Mouse (Mus musculus) midbrain, postnatal 0 days (tissue): ENCODE measurements around the gene Cd180. TPM values are rescaled to one million over a fixed set of nuclear protein-coding genes. Genes with fewer than 3 reads are reported as not detected.

Experiments
- ATAC-seq: fragments of 200-750 bp; cut with Nextera tagmentation; 2 replicates; pipeline ENCODE4 v1.8.0; 2017; ENCODE audit warnings: moderate number of reproducible peaks, mild to moderate bottlenecking, moderate TSS enrichment, moderate library complexity; ENCODE audit not compliant: low FRiP score
- DNase-seq: peaks from one replicate; pipeline ENCODE4 v3.0.0-alpha.2; 2015; ENCODE audit warnings: low spot score
- H3K27ac ChIP-seq: fragments of 300-500 bp; sonication (generic); 2 replicates; pipeline ENCODE4 v1.5.1; 2014; ENCODE audit warnings: low read depth, mild to moderate bottlenecking, low read length, mixed read lengths
- H3K27me3 ChIP-seq: fragments of 300-500 bp; sonication (generic); 2 replicates; pipeline ENCODE4 v1.6.1; 2014; ENCODE audit warnings: low read length, control low read depth, mixed read lengths; ENCODE audit not compliant: insufficient read depth
- H3K36me3 ChIP-seq: fragments of 300-500 bp; sonication (generic); 2 replicates; pipeline ENCODE4 v1.6.1; 2014; ENCODE audit warnings: low read length, control low read depth, mixed read lengths; ENCODE audit not compliant: insufficient read depth
- H3K4me1 ChIP-seq: fragments of 300-500 bp; sonication (generic); 2 replicates; pipeline ENCODE4 v1.6.1; 2014; ENCODE audit warnings: mild to moderate bottlenecking, control low read depth, antibody characterized with exemption, low read length, mixed read lengths; ENCODE audit not compliant: insufficient read depth
- H3K4me2 ChIP-seq: fragments of 300-500 bp; sonication (generic); 2 replicates; pipeline ENCODE4 v1.6.1; 2014; ENCODE audit warnings: low read depth, mild to moderate bottlenecking, low read length, mixed read lengths; ENCODE audit not compliant: poor library complexity, severe bottlenecking
- H3K4me3 ChIP-seq: fragments of 300-500 bp; sonication (generic); 2 replicates; pipeline ENCODE4 v1.5.1; 2014; ENCODE audit warnings: low read depth, mild to moderate bottlenecking, low read length, moderate library complexity
- H3K9ac ChIP-seq: fragments of 300-500 bp; sonication (generic); replicated peaks from 2 replicates; pipeline ENCODE4 v1.6.1; 2014; ENCODE audit warnings: mild to moderate bottlenecking, low read length, moderate library complexity, mixed read lengths; ENCODE audit not compliant: poor library complexity, severe bottlenecking
- H3K9me3 ChIP-seq: fragments of 300-500 bp; sonication (generic); 2 replicates; pipeline ENCODE4 v1.6.1; 2016; ENCODE audit warnings: low read length, control low read depth
- CTCF ChIP-seq: IDR thresholded peaks from 2 replicates; pipeline ENCODE4 v1.5.1; 2016; ENCODE audit warnings: antibody characterized with exemption, mild to moderate bottlenecking
- WGBS: fragments of 180-500 bp; shearing (Covaris S2); extraction: QIAGEN DNeasy Blood & Tissue Kit; methylation state at CpG from one replicate; pipeline ENCODE4 v1.1.7; 2014; 5-methylcytosine and 5-hydroxymethylcytosine counted together
- polyA plus RNA-seq: library from polyadenylated mRNA; unstranded; fragments of >200 nt; fragmentation: Nextera tagmentation; extraction: Ambion mirVana; gene quantifications from 2 replicates; pipeline ENCODE4 v1.2.1, GENCODE M21; 2015
- total RNA-seq: library from RNA; depleted of rRNA; stranded (reverse); fragments of >200 nt; gene quantifications from 2 replicates; pipeline ENCODE4 v1.2.3, GENCODE M21; 2014

Gene Cd180
- total and polyA plus RNA-seq, 2 experiments from 2014 or later: 0.60 to 1.3 TPM

- H3K27me3 ChIP-seq: no peaks in the 10 kb centered on the region
- H3K36me3 ChIP-seq: no peaks in the 10 kb centered on the region
- ATAC-seq (no peak), DNase-seq (no peak)
- H3K9ac ChIP-seq: no peak overlapping the region
- peaks cover 6% of the 10 kb centered on the region; the same call in 1 of the 2 replicates for H3K4me1 ChIP-seq
- no peaks in the 10 kb centered on the region for H3K9me3 ChIP-seq
- no peak overlapping the region for H3K4me2 ChIP-seq
- no peak overlapping the region for H3K27ac ChIP-seq
- H3K4me3 ChIP-seq: no peak overlapping the region
- 77% methylated on average over 7 of the region's 7 CpGs for WGBS
- no peak for TF ChIP-seq CTCF
These were observed 2.0 kb downstream of the Cd180 start for GRCm38 (mm10) chr13:102695121-102695905.

GRCm38 (mm10) chr13:102698335-102698734 is 5.0 kb downstream of the Cd180 start:
- H3K4me2 ChIP-seq: peak overlapping the region; percentile 45
- no peaks in the 10 kb centered on the region for H3K27me3 ChIP-seq
- WGBS: 8% methylated on average over 10 of the region's 10 CpGs
- H3K9me3 ChIP-seq: no peaks in the 10 kb centered on the region
- ATAC-seq (no peak), DNase-seq (no peak)
- peaks cover 6% of the 10 kb centered on the region; the same call in 1 of the 2 replicates for H3K4me1 ChIP-seq
- TF ChIP-seq CTCF: no peak
- H3K4me3 ChIP-seq: peak overlapping the region; percentile 14; the same call in 1 of the 2 replicates
- peak overlapping the region; percentile 46 for H3K9ac ChIP-seq
- no peaks in the 10 kb centered on the region for H3K36me3 ChIP-seq
- peak overlapping the region; percentile 51 for H3K27ac ChIP-seq

- Histone ChIP-seq H3K4me3 (peak overlapping the region; percentile 14), H3K27me3 (no peaks in the 10 kb centered on the region), H3K36me3 (no peaks in the 10 kb centered on the region), H3K4me2 (peak overlapping the region; percentile 45), H3K27ac (peak overlapping the region; percentile 51), H3K9me3 (no peaks in the 10 kb centered on the region), H3K9ac (peak overlapping the region; percentile 46), H3K4me1 (peaks cover 6% of the 10 kb centered on the region; the same call in 1 of the 2 replicates)
- 23% methylated on average over 14 of the region's 14 CpGs for WGBS
- ATAC-seq (peak; percentile 84), DNase-seq (peak; percentile 94)
- no peak for TF ChIP-seq CTCF
These were observed 5.5 kb downstream of the Cd180 start for GRCm38 (mm10) chr13:102698751-102699323.

GRCm38 (mm10) chr13:102700176-102700575 is 6.8 kb downstream of the Cd180 start:
- Histone ChIP-seq H3K4me1 (peaks cover 6% of the 10 kb centered on the region; the same call in 1 of the 2 replicates), H3K4me2 (no peak overlapping the region), H3K27me3 (no peaks in the 10 kb centered on the region), H3K9me3 (no peaks in the 10 kb centered on the region), H3K27ac (no peak overlapping the region), H3K36me3 (no peaks in the 10 kb centered on the region), H3K4me3 (no peak overlapping the region), H3K9ac (no peak overlapping the region)
- DNase-seq (no peak), ATAC-seq (no peak)
- WGBS: 83% methylated on average over 5 of the region's 5 CpGs
- TF ChIP-seq CTCF: no peak

GRCm38 (mm10) chr13:102700744-102701143 is 7.4 kb downstream of the Cd180 start:
- Histone ChIP-seq H3K27ac (no peak overlapping the region), H3K27me3 (no peaks in the 10 kb centered on the region), H3K4me2 (no peak overlapping the region), H3K4me1 (peaks cover 6% of the 10 kb centered on the region; the same call in 1 of the 2 replicates), H3K9me3 (no peaks in the 10 kb centered on the region), H3K4me3 (no peak overlapping the region), H3K9ac (no peak overlapping the region), H3K36me3 (no peaks in the 10 kb centered on the region)
- no peak for DNase-seq
- TF ChIP-seq CTCF: no peak
- ATAC-seq: no peak
- WGBS: 90% methylated on average over 3 of the region's 3 CpGs

- Histone ChIP-seq H3K9ac (no peak overlapping the region), H3K27me3 (no peaks in the 10 kb centered on the region), H3K4me3 (no peak overlapping the region), H3K9me3 (no peaks in the 10 kb centered on the region), H3K4me2 (no peak overlapping the region), H3K4me1 (no peaks in the 10 kb centered on the region), H3K36me3 (no peaks in the 10 kb centered on the region), H3K27ac (no peak overlapping the region)
- 90% methylated on average over 1 of the region's 1 CpGs for WGBS
- no peak for DNase-seq
- no peak for ATAC-seq
- TF ChIP-seq CTCF: no peak
These were observed 23.6 kb downstream of the Cd180 start for GRCm38 (mm10) chr13:102716973-102717372.
